Mouse (Mus musculus) forebrain, postnatal 0 days (tissue): ENCODE results near the gene BC029722. TPM values are rescaled to one million over a fixed set of nuclear protein-coding genes. Genes with fewer than 3 reads are reported as not detected.
"Not testable (repeated sequence)": the region's sequence is repeated elsewhere in the genome, so short reads cannot be mapped to it uniquely, and the experiment has no call there.

ENCODE experiments used
- ATAC-seq: fragments of 200-750 bp; cut with Nextera tagmentation; 2 replicates; pipeline ENCODE4 v1.8.0; 2017; ENCODE audit warnings: mild to moderate bottlenecking, moderate library complexity
- DNase-seq: peaks from one replicate; pipeline ENCODE4 v3.0.0-alpha.2; 2015
- H3K27ac ChIP-seq: fragments of 300-500 bp; sonication (generic); 2 replicates; pipeline ENCODE4 v1.5.1; 2014; ENCODE audit warnings: low read depth, mild to moderate bottlenecking, antibody characterized with exemption, low read length, moderate library complexity, mixed read lengths
- H3K27me3 ChIP-seq: fragments of 300-500 bp; sonication (generic); 2 replicates; pipeline ENCODE4 v1.6.1; 2014; ENCODE audit warnings: mild to moderate bottlenecking, low read length, mixed read lengths; ENCODE audit not compliant: insufficient read depth
- H3K36me3 ChIP-seq: fragments of 300-500 bp; sonication (generic); 2 replicates; pipeline ENCODE4 v1.6.1; 2014; ENCODE audit warnings: mild to moderate bottlenecking, moderate library complexity; ENCODE audit not compliant: insufficient read depth
- H3K4me1 ChIP-seq: fragments of 300-500 bp; sonication (generic); 2 replicates; pipeline ENCODE4 v1.6.1; 2014; ENCODE audit warnings: antibody characterized with exemption; ENCODE audit not compliant: insufficient read depth
- H3K4me2 ChIP-seq: fragments of 300-500 bp; sonication (generic); 2 replicates; pipeline ENCODE4 v1.6.1; 2014; ENCODE audit warnings: low read depth, mild to moderate bottlenecking, moderate library complexity
- H3K4me3 ChIP-seq: fragments of 300-500 bp; sonication (generic); 2 replicates; pipeline ENCODE4 v1.5.1; 2014; ENCODE audit warnings: low read depth, low read length, mixed read lengths
- H3K9ac ChIP-seq: fragments of 300-500 bp; sonication (generic); 2 replicates; pipeline ENCODE4 v1.6.1; 2014; ENCODE audit warnings: mild to moderate bottlenecking
- H3K9me3 ChIP-seq: fragments of 300-500 bp; sonication (generic); 2 replicates; pipeline ENCODE4 v1.6.1; 2016; ENCODE audit warnings: low read length
- CTCF ChIP-seq: sonication (generic); IDR thresholded peaks from 2 replicates; pipeline ENCODE4 v1.5.1; 2016; ENCODE audit warnings: antibody characterized with exemption, control low read depth, low read depth
- WGBS: fragments of 180-500 bp; shearing (Covaris S2); extraction: QIAGEN DNeasy Blood & Tissue Kit; methylation state at CpG from one replicate; pipeline ENCODE4 v1.1.7; 2014; 5-methylcytosine and 5-hydroxymethylcytosine counted together
- polyA plus RNA-seq: library from polyadenylated mRNA; unstranded; fragments of >200 nt; fragmentation: Nextera tagmentation; extraction: Ambion mirVana; gene quantifications from 2 replicates; pipeline ENCODE4 v1.2.1, GENCODE M21; 2015
- total RNA-seq: library from RNA; depleted of rRNA; stranded (reverse); fragments of >200 nt; gene quantifications from 2 replicates; pipeline ENCODE4 v1.2.3, GENCODE M21; 2014

Gene BC029722
- total and polyA plus RNA-seq, 2 experiments from 2014 or later = 26.4 to 53.4 TPM

DNA sequence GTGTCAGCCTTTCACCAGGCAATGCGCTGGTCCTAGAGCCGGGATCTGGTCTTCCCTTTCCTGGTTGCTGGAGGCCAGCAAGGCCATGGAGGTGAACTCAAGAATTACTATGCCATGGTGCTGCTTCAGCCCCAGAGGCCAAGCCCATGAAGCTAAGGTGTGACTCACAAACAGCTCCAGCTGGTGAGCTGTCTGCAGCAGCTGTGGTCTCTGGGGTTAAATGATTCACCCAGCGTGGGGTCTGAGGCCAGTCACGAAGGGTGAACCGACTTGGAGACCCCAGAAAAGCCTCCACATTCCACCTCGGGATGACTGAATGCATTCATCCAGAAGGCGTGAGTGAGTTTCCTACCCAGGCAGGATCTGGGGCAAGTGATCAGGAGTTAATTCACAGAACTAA, 30.9 kb upstream of the BC029722 start:
- Histone ChIP-seq H3K27me3 (no peaks in the 10 kb centered on the region), H3K9ac (no peak overlapping the region), H3K4me3 (no peak overlapping the region), H3K27ac (no peak overlapping the region), H3K4me1 (no peaks in the 10 kb centered on the region), H3K36me3 (peaks cover 46% of the 10 kb centered on the region), H3K9me3 (no peaks in the 10 kb centered on the region), H3K4me2 (no peak overlapping the region)
- ATAC-seq (no peak), DNase-seq (no peak)
- no peak for TF ChIP-seq CTCF
- 83% methylated on average over 7 of the region's 7 CpGs for WGBS

GRCm38 (mm10) chr2:155849464-155849863, 30.2 kb upstream of the BC029722 start:
- ATAC-seq = no peak
- Histone ChIP-seq H3K36me3 (peaks cover 44% of the 10 kb centered on the region), H3K9ac (no peak overlapping the region), H3K9me3 (no peaks in the 10 kb centered on the region), H3K27me3 (no peaks in the 10 kb centered on the region), H3K27ac (no peak overlapping the region), H3K4me3 (no peak overlapping the region), H3K4me2 (no peak overlapping the region), H3K4me1 (no peaks in the 10 kb centered on the region)
- no peak for DNase-seq
- 66% methylated on average over 7 of the region's 7 CpGs for WGBS
- no peak for TF ChIP-seq CTCF

GRCm38 (mm10) chr2:155848291-155848690, 29.1 kb upstream of the BC029722 start:
- Histone ChIP-seq H3K9ac (no peak overlapping the region), H3K4me3 (no peak overlapping the region), H3K4me1 (no peaks in the 10 kb centered on the region), H3K27ac (no peak overlapping the region), H3K27me3 (no peaks in the 10 kb centered on the region), H3K4me2 (no peak overlapping the region), H3K36me3 (peaks cover 43% of the 10 kb centered on the region), H3K9me3 (no peaks in the 10 kb centered on the region)
- peak; percentile 94 for TF ChIP-seq CTCF
- DNase-seq (peak; percentile 81), ATAC-seq (no peak; the same call in 1 of the 2 replicates)
- 33% methylated on average over 6 of the region's 6 CpGs for WGBS

DNA sequence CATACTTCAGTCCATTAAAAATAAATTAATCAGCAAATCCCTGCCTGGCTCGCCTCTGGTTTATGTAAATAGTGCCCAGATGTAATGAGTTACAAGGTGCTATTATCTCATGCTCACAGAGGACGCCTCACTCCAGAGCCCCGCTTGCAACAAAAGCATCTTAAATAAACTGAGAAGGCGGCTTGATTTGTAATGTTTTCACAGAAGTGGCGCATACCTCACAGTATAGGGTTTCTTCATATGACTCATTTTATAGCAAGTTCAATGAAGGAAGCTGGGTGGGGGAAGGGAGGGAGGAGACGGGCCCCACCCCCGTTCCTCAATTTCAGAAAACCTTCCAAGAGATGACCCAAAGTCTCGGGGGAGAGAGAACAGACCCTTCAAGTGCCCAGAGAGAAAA, 27.7 kb upstream of the BC029722 start:
- H3K4me1 ChIP-seq = no peaks in the 10 kb centered on the region
- H3K36me3 ChIP-seq = peaks cover 43% of the 10 kb centered on the region
- no peak overlapping the region for H3K9ac ChIP-seq
- no peak for TF ChIP-seq CTCF
- no peak overlapping the region for H3K4me3 ChIP-seq
- H3K4me2 ChIP-seq = no peak overlapping the region
- WGBS = 85% methylated on average over 8 of the region's 8 CpGs
- no peaks in the 10 kb centered on the region for H3K9me3 ChIP-seq
- H3K27me3 ChIP-seq = no peaks in the 10 kb centered on the region
- no peak overlapping the region for H3K27ac ChIP-seq
- no peak for ATAC-seq
- no peak for DNase-seq

DNA sequence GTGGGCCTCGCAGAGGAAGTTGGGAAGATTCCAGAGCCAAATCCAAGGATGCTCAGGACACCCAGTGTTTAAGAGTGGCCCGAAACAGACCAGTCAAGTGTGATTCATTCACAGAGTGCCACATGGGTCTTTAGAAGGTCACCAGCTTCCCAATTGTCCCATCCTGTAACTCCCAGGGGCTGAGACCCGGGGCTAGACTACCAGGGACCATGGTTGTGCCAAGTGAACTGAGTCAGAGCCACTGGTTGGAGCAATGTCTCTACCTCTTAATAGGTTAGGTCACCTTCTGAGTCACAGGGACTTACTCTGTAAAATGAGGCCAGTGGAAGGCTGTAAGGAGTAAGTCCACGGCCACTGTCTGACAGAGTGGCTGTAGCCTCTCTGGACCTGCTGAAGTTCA, 19.7 kb upstream of the BC029722 start:
- no peaks in the 10 kb centered on the region for H3K27me3 ChIP-seq
- DNase-seq (no peak), ATAC-seq (no peak)
- no peak overlapping the region for H3K4me3 ChIP-seq
- H3K4me2 ChIP-seq = no peak overlapping the region
- no peaks in the 10 kb centered on the region for H3K9me3 ChIP-seq
- no peaks in the 10 kb centered on the region for H3K4me1 ChIP-seq
- no peak overlapping the region for H3K9ac ChIP-seq
- H3K27ac ChIP-seq = no peak overlapping the region
- no peak for TF ChIP-seq CTCF
- H3K36me3 ChIP-seq = no peaks in the 10 kb centered on the region
- 79% methylated on average over 4 of the region's 4 CpGs for WGBS

DNA sequence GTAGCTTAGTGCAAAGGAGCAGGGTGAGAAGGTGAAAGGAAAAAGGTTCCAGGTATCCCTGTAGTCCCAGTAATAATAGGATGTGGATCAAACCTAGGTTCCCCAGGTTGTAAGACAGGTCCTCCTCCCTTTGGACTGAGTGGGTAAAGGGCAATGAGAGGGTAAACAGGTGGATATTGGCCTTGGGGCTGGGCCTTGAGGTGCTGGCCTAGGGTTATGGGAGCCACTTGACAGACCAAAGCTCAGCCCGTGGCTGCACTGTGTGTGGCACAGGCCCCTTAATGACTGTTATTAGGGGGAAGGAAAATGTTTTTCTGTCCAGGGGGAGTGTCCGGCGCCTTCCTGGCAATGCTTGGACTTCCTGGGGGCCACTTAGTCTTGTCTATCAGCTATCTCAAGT, 18.7 kb upstream of the BC029722 start:
- Histone ChIP-seq H3K9ac (no peak overlapping the region), H3K27me3 (no peaks in the 10 kb centered on the region), H3K27ac (no peak overlapping the region), H3K9me3 (no peaks in the 10 kb centered on the region), H3K4me1 (no peaks in the 10 kb centered on the region), H3K4me3 (no peak overlapping the region), H3K4me2 (no peak overlapping the region), H3K36me3 (no peaks in the 10 kb centered on the region)
- WGBS = 66% methylated on average over 3 of the region's 3 CpGs
- DNase-seq = no peak
- no peak for TF ChIP-seq CTCF
- no peak for ATAC-seq

GRCm38 (mm10) chr2:155834732-155835131, 15.5 kb upstream of the BC029722 start, which contains the start of gene Fam83c:
Gene Fam83c, minus strand, starts transcription at chr2:155834854.
- Histone ChIP-seq H3K9me3 (no peaks in the 10 kb centered on the region), H3K27ac (no peak within 1 kb of the TSS), H3K4me1 (no peaks in the 10 kb centered on the region), H3K9ac (no peak within 1 kb of the TSS), H3K4me2 (no peak within 1 kb of the TSS), H3K36me3 (no peaks in the 10 kb centered on the region), H3K4me3 (no peak within 1 kb of the TSS), H3K27me3 (no peaks in the 10 kb centered on the region)
- WGBS = 67% methylated on average over 9 of the region's 9 CpGs
- no peak for TF ChIP-seq CTCF
- DNase-seq (no peak), ATAC-seq (no peak)

DNA sequence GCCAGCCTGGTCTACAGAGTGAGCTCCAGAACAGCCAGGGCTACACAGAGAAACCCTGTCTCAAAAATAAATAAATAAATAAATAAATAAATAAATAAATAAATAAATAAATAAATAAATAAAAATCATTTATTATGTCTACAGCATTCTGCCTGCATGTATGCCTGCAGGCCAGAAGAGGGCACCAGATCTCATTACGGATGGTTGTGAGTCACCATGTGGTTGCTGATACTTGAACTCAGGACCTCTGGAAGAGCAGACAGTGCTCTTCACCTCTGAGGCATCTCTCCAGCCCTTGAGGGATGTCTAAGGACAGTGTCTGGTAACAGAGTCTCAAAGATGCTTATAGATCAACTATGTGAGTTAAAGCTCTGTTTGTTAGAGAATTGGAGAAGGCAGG, 12.9 kb upstream of the BC029722 start:
- WGBS = 76% methylated on average over 1 of the region's 1 CpGs
- not testable (repeated sequence) for H3K27ac ChIP-seq, ATAC-seq

More for the DNA sequence above, 12.9 kb upstream of the BC029722 start:
- H3K4me1 ChIP-seq = peaks cover 12% of the 10 kb centered on the region
- DNase-seq, H3K9me3 ChIP-seq, H3K4me2 ChIP-seq, H3K36me3 ChIP-seq, H3K27me3 ChIP-seq, H3K9ac ChIP-seq, H3K4me3 ChIP-seq: not testable (repeated sequence)
- TF ChIP-seq CTCF = peak; percentile 30; the same call in 1 of the 2 replicates
